Mouse (Mus musculus) C2C12 (cell line): ENCODE results near the gene Isoc2a.
A peak's percentile ranks its signal among the peaks of the same experiment; 100 is the strongest.

Source experiments
- CEBPB ChIP-seq: IDR thresholded peaks from one replicate; pipeline ENCODE4 v1.6.1; 2011; ENCODE audit warnings: low read depth, mild to moderate bottlenecking, control low read depth, moderate library complexity
- CTCF ChIP-seq: IDR thresholded peaks from one replicate; pipeline ENCODE4 v1.5.1; 2011; ENCODE audit not compliant: control insufficient read depth, insufficient read depth, insufficient read length
- FOSL1 ChIP-seq: IDR thresholded peaks from one replicate; pipeline ENCODE4 v1.8.0; 2011; ENCODE audit warnings: mild to moderate bottlenecking, low read length; ENCODE audit not compliant: poor library complexity, insufficient read depth, severe bottlenecking
- MAX ChIP-seq: IDR thresholded peaks from one replicate; pipeline ENCODE4 v1.6.1; 2011; ENCODE audit warnings: mild to moderate bottlenecking, control low read depth
- MYOD1 ChIP-seq: IDR thresholded peaks from one replicate; pipeline ENCODE4 v1.6.1; 2011; ENCODE audit warnings: low read depth; ENCODE audit not compliant: control insufficient read depth, insufficient read length
- MYOG ChIP-seq: IDR thresholded peaks from one replicate; pipeline ENCODE4 v1.6.1; 2011; ENCODE audit not compliant: control insufficient read depth, insufficient read length; ENCODE audit errors: extremely low read depth
- USF1 ChIP-seq: IDR thresholded peaks from one replicate; pipeline ENCODE4 v1.6.1; 2011; ENCODE audit warnings: low read depth, mild to moderate bottlenecking, control low read depth, moderate library complexity

DNA sequence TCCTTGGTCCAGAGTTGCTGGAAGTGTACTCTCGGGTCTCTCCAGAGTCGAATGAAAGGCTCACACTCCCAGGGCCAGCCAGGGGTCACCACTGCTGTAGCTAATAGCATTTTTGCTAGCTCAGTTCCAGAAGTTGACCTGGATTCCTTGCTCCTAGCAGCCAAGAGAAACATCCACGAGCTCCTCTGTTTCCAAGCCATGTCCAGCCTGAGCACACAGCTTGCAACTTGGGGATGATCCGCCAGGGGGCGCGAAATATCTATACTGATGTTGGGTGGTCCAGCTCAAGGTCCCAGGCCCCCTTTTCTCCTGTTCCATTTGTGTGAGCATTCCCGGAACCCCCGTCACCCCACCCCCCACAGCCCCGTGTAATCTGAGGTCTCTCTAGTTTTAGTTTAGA is 34.6 kb downstream of the Isoc2a start:
- TF ChIP-seq CTCF (peak; percentile 30), MYOD1 (no peak), MAX (no peak), CEBPB (no peak), USF1 (no peak), MYOG (no peak), FOSL1 (no peak)
